Mouse (Mus musculus): ENCODE measurements around the gene Osgep.

- no peak for TF ChIP-seq POLR2A (IDR thresholded peaks at IDR 0.05; ENCODE audit: control insufficient read depth, low read depth, low read length)
- TF ChIP-seq CTCF (IDR thresholded peaks at IDR 0.05; ENCODE audit: control insufficient read depth, insufficient read depth, insufficient replicate concordance, low read depth, low read length), result no peak
Measured at GRCm38 (mm10) chr14:50904828-50905129, 19.9 kb downstream of the Osgep start.

All from testis, adult 2 months (tissue).